Comparison of ENCODE assay signal across 13 mouse cellular contexts in genomic region chr4:59278410-59278809, GRCm38 (mm10).
DNase-seq lines count a peak whose midpoint lies in the region; ATAC-seq and TF ChIP-seq lines count a peak whose summit lies in the region.
"Had no signal": no experiment of that assay in that cellular context is flagged by ENCODE, and none has a peak within 500 bp of the region (broad histone marks: within the 10 kb centered on the region; RNA-seq: fewer than 3 reads in every experiment).

No protein-coding gene starts in this region.

- no peak overlapping the region for H3K27ac ChIP-seq in intestine, postnatal 0 days (ENCODE audit: low read depth, low read length)
- H3K27ac ChIP-seq in forebrain, embryonic 11.5 days (ENCODE audit: low read depth, low read length) = no peak overlapping the region
- H3K27ac ChIP-seq: stomach, embryonic 15.5 days had no signal

- H3K4me3 ChIP-seq in intestine, postnatal 0 days (ENCODE audit: low read depth, low read length) = no peak overlapping the region
- no peak overlapping the region for H3K4me3 ChIP-seq in forebrain, embryonic 11.5 days (ENCODE audit: low read depth, low read length)
- H3K4me3 ChIP-seq: erythroblast, embryonic 14.5 days; stomach, embryonic 15.5 days had no signal

- 78% methylated on average over 7 of the region's 7 CpGs for WGBS in intestine, postnatal 0 days
- WGBS in forebrain, embryonic 11.5 days = 90% methylated on average over 7 of the region's 7 CpGs

- TF ChIP-seq CTCF in intestine, postnatal 0 days (IDR thresholded peaks at IDR 0.05; ENCODE audit: low read depth) = no peak

- no peak for ATAC-seq in intestine, postnatal 0 days
- ATAC-seq in forebrain, embryonic 11.5 days (replicated peaks; ENCODE audit: low FRiP score) = no peak

- H3K4me2 ChIP-seq in intestine, postnatal 0 days (replicated peaks; ENCODE audit: low read depth) = no peak overlapping the region
- H3K4me2 ChIP-seq in forebrain, embryonic 11.5 days (ENCODE audit: low read depth, low read length, severe bottlenecking) = no peak overlapping the region
- H3K4me2 ChIP-seq: lung, embryonic 14.5 days; stomach, embryonic 15.5 days had no signal

- no peaks in the 10 kb centered on the region for H3K9me3 ChIP-seq in intestine, postnatal 0 days (ENCODE audit: control insufficient read depth)
- H3K9me3 ChIP-seq in forebrain, embryonic 11.5 days (ENCODE audit: control insufficient read depth, low read length) = no peaks in the 10 kb centered on the region
- H3K9me3 ChIP-seq: stomach, embryonic 15.5 days had no signal

- DNase-seq in T-cell, adult 2 months (ENCODE audit: low spot score) = peak; percentile 90
- peak; percentile 90 for DNase-seq in induced T-regulatory cell, adult 2 months (ENCODE audit: low read depth)
- DNase-seq in natural killer cell, adult 2 months (ENCODE audit: low spot score in 2 of 2) = peak; percentile 84 to 87
- peak; percentile 76 for DNase-seq in thymus, postnatal 14 days
- DNase-seq in cerebellum, postnatal 14 days = no peak
- DNase-seq in forebrain, embryonic 11.5 days (ENCODE audit: low spot score) = no peak
- DNase-seq: adrenal gland, postnatal 10 days; cerebellum, postnatal 36 days; kidney, adult 11 months had no signal

- no peaks in the 10 kb centered on the region for H3K36me3 ChIP-seq in intestine, postnatal 0 days (ENCODE audit: control insufficient read depth, insufficient read depth)
- H3K36me3 ChIP-seq in forebrain, embryonic 11.5 days (ENCODE audit: control insufficient read depth, insufficient read depth, low read length) = no peaks in the 10 kb centered on the region
- H3K36me3 ChIP-seq: stomach, embryonic 15.5 days had no signal

- H3K4me1 ChIP-seq in intestine, postnatal 0 days (replicated peaks; ENCODE audit: control insufficient read depth, insufficient read depth, low read length) = no peaks in the 10 kb centered on the region
- no peaks in the 10 kb centered on the region for H3K4me1 ChIP-seq in forebrain, embryonic 11.5 days (replicated peaks; ENCODE audit: control insufficient read depth, insufficient read depth, low read length)
- H3K4me1 ChIP-seq: stomach, embryonic 15.5 days had no signal

- H3K9ac ChIP-seq in intestine, postnatal 0 days (ENCODE audit: low read depth, low read length) = no peak overlapping the region
- no peak overlapping the region for H3K9ac ChIP-seq in forebrain, embryonic 11.5 days (ENCODE audit: low read length)
- H3K9ac ChIP-seq: lung, embryonic 14.5 days; stomach, embryonic 15.5 days had no signal

- H3K27me3 ChIP-seq in intestine, postnatal 0 days (replicated peaks; ENCODE audit: control insufficient read depth, insufficient read depth, low read length) = no peaks in the 10 kb centered on the region
- no peaks in the 10 kb centered on the region for H3K27me3 ChIP-seq in forebrain, embryonic 11.5 days (ENCODE audit: control insufficient read depth, insufficient read depth, low read length)
- H3K27me3 ChIP-seq: stomach, embryonic 15.5 days had no signal

Comparison
In these comparisons a context has a peak if more than half of its experiments do, and no peak if none do; other contexts are left out.
1. DNase-seq: peak in T-cell, adult 2 months (single experiment), induced T-regulatory cell, adult 2 months (single experiment), natural killer cell, adult 2 months (2 of 2) and thymus, postnatal 14 days (single experiment); none in cerebellum, postnatal 14 days (0 of 2) and forebrain, embryonic 11.5 days (single experiment).